Mouse (Mus musculus): ENCODE measurements around the gene Rasip1. TPM values are rescaled to one million over a fixed set of nuclear protein-coding genes. Genes with fewer than 3 reads are reported as not detected.

The Rasip1 gene
- total RNA-seq, 2 experiments from 2014 or later: 6.1 to 6.5 TPM

DNA sequence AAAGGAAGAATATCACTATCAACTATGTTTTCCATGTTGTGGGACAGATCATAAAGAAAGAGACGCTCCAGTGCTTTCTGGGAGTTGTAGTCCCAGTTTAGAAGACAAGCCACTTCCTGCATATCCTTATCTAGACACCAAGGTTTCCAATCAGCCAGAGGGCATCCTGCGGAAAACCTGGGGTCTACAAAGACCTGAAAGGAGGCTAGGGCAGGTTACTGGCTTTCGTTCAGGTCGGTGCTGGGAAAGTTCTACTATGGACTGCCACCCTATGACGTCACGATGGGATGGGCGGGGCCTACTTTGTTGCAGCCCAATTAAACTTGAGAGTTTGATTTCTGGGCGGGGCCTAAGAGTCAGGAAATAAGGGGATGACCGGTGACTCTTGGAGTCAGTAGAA lies 5.8 kb upstream of the Rasip1 start, which contains the start of gene Izumo1:
Gene Izumo1 (plus strand): TSS at position 369 of the 400 bp plus-strand sequence.
- no peak for DNase-seq (ENCODE audit: extremely low spot score in 1 of 2, low spot score in 1 of 2)

DNA sequence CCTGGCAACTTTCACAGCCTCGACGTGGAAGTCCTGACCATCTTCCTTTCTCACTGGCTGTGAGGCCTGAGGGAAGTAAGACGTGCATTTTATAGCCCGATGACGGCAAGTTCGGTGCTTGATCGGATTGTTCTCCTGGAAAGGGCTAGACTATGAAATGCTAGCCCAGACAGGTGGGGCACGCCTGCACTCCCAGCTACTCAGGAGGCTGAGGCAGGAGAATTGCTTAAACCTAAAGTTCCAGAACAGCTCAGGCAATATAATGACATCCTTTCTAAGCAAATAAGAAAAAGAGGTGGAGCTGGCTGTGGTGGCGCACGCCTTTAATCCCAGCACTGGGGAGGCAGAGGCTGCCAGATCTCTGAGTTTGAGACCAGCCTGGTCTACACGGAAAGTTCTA lies 3.8 kb upstream of the Rasip1 start:
- no peak for DNase-seq (ENCODE audit: extremely low spot score in 1 of 2, low spot score in 1 of 2)

DNA sequence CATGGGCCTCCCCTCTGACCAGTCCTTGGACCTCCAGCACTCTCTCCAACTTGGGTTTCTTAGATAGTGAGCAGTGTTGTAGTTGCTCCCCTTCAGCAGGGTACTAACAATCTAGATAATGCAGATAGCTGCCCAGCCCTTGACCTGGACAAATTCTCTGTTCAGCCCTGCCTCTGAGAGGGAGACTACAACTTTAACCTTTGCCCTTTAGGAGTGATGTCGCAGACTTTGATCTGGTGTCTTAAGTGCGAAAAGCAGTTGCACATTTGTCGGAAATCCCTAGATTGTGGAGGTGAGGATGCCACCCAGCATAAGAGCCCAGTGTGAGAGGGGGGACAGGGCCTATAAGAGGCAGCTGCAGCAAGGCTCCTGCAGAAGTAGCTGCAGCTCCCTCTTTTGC lies 2.6 kb upstream of the Rasip1 start:
- no peak for DNase-seq (ENCODE audit: extremely low spot score in 1 of 2, low spot score in 1 of 2)

DNA sequence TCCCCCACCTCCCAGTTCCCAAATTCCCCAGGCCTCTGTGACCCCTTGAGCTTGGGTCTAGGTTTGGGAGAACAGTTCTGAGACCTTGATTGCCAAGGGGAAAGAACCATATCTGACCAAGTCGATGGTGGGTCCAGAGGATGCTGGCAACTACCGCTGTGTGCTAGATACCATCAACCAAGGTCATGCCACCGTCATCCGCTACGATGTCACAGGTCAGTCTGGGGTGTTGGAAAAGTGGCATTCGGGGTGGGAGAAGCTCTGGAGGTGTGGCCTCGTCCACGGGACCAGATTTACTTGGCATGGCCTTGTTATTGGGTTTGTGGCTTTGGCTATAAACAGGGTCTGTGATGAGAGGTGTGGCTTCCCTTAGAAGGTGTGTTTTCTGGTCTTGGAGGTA lies 1.8 kb upstream of the Rasip1 start:
- DNase-seq (ENCODE audit: extremely low spot score in 1 of 2, low spot score in 1 of 2): no peak

DNA sequence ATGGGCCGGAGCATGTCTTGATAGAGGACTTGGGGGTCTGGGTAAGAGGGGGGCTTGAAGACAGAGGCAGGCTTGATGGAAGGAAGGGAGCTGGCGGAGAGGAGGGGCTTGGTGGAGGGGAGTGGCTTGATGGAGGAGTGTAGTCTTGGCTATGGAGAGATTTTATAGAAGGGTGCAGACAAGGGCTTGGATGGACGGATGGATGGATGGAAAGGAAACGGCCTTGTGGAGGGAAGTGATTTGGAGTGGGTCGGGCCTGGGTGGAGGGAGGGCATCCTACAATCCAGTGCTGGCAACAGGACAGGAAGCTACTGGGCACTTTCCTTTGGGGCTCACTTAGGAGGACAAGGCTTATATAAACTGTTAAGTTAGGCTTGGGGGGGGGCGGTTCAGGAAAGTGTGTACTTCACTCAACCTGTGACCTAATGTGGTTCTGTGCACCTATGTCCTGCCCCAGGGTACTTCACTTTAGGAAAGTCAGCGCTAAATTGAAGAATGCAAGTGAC lies 664 bp upstream of the Rasip1 start:
- DNase-seq (ENCODE audit: extremely low spot score in 1 of 2, low spot score in 1 of 2): no peak

DNA sequence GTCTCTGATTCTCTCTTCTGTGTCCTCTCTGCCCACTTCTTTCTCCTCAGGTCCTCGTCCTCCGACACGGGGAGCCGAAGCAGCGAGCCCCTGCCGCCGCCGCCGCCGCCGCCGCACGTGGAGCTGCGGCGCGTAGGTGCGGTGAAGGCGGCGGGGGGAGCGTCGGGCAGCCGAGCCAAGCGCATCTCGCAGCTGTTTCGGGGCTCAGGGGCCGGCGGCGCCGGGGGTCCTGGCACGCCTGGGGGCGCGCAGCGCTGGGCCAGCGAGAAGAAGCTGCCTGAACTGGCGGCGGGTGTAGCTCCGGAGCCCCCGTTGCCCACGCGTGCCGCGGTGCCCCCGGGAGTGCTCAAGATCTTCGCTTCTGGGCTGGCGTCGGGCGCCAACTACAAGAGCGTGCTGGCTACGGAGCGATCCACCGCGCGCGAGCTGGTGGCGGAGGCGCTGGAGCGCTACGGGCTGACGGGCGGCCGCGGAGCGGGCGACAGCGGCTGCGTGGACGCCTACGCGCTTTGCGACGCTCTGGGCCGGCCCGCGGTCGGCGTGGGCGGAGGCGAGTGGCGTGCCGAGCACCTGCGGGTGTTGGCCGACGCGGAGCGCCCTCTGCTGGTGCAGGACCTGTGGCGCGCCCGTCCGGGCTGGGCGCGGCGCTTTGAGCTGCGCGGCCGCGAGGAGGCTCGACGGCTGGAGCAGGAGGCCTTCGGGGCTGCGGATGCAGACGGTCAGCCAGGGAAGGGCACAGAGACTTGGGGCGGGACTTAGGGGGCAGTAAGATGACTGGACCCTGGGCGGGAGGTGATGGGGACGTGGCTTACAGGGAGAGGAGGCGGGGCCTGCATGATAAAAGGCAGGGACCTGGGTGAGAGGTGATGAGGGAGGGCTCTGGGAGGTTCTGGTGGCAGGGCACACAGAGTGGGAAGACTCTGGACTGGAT lies 1.3 kb downstream of the Rasip1 start:
- DNase-seq (ENCODE audit: extremely low spot score in 1 of 2, low spot score in 1 of 2): peak; percentile 73 to 86

DNA sequence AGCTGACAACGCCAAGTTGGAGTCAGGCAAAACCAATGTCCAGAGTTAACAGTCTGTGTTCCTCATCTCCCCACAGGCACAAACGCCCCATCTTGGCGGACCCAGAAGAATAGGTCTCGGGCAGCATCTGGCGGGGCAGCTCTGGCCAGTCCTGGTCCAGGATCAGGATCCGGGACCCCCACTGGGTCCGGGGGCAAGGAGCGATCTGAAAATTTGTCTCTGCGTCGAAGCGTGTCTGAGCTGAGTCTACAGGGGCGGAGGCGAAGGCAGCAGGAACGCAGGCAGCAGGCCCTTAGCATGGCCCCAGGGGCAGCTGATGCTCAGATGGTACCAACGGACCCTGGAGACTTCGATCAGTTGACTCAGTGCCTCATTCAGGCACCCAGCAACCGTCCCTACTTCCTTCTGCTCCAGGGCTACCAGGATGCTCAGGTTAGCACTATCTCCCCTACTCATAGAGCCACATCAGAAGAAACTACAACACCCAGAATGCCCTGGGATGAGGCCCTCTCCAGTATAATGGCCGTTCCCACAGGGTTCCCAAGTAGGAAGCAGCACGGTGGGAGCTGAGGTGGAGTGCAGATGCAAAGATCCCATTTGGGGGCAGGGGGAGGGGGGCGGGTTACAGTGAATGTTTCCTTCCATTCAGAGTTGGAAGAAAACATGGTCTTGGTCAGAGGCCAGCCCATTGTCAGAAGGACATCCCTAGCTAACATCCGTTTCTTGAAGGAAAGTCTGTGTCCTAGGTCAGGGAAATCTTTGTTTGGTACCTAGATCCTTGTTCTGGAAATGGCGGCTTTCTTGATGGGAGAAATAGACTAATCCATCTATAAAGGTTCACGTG lies 3.0 kb downstream of the Rasip1 start:
- DNase-seq (ENCODE audit: extremely low spot score in 1 of 2, low spot score in 1 of 2): no peak

DNA sequence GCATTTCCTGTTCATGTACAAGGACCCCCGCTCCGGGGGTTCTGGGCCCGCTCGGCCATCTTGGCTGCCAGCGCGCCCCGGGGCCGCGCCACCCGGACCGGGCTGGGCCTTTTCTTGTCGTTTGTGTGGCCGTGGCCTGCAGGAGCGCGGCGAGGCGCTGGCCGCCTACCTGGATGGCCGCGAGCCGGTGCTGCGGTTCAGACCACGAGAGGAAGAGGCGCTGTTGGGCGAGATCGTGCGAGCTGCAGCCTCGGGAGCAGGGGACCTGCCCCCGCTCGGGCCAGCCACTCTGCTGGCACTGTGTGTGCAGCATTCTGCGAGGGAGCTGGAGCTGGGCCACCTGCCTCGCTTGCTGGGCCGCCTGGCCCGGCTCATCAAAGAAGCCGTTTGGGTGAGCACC lies 5.2 kb downstream of the Rasip1 start:
- DNase-seq (ENCODE audit: extremely low spot score in 1 of 2, low spot score in 1 of 2): peak in 1 of 2 experiments; percentile 27

DNA sequence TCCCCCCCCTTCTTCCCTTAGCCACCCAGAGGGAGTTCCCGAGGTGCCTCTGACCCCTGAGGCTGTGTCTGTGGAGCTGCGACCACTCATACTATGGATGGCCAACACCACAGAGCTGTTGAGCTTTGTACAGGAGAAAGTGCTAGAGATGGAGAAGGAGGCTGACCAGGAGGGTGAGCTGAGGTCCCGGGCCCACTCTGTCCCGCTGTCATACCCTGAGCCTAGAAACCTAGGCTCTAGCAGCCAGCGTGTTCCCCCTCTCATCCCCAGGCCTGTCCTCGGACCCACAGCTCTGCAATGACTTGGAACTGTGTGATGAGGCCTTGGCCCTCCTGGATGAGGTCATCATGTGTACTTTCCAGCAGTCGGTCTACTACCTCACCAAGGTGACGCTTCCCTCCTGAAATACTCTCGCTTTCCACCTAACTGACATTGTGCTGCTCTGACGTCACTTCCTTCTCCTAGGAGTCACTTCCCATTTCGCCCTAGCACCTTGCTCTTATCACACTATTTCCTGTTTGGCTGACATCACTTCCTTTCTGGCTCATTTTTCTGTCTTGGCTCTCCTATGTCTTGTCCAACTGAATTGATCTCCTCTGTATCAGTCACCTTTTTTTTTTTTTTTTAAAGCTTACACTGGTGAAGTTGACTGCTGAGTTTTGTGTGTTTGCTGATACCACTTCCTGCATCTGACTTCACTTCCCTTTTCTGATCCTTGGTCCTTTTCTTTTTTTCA lies 7.8 kb downstream of the Rasip1 start:
- DNase-seq (ENCODE audit: extremely low spot score in 1 of 2, low spot score in 1 of 2): no peak

DNA sequence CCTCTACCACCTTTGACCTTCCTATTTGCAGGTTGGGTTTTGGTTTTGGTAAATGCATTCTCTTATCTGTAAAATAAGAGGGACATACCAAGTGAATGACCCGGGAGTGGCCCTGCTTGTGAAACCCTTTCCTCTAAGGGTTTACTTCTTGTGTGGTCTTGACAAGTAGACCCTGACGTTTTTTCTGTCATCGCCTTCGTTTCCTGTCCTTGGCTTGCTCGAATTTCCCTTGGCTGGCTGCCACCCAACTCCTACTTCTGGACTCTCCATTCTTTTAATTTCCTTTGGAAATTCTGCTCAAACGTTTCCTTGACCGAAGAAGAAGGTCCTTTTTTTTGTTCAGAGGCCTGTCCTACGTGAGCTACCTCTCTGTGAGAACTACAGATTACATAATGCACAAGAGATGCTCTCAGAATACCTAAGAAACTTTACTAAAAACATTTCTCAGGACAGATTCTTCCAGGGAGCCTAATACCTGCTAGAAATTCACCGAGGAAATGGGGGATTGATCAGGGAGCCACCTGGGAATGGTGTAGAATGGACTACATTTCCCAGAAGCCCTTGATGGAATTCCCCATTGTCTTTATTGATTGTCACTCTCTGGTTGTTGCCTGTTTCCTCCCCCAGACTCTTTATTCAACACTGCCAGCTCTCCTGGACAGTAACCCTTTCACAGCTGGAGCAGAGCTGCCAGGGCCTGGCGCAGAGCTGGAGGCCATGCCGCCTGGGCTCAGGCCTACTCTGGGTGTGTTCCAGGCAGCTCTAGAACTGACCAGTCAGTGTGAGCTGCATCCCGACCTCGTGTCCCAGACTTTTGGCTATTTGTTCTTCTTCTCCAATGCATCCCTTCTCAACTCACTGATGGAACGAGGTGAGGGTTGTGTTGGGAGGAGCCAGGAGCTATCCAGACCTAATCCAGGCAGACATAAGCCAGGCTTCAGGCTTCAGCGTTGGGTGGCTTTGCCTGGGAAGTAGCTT lies 8.7 kb downstream of the Rasip1 start:
- DNase-seq (ENCODE audit: extremely low spot score in 1 of 2, low spot score in 1 of 2): no peak

DNA sequence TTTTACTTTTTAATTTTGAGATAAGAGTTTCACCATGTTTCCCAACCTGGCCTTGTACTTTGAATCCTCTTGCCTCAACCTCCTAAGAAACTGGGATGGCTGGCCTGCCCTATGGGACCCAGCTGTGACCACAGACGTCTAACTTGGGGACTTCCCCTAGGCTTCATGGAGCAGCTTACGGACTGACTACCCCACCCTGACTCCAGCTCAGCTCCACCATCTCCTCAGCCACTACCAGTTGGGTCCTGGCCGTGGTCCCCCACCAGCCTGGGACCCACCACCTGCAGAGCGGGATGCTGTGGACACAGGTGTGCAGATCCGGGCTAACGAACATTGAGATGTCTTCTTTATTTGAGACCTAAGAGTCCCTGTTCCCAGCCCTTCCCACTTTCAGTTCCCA lies 10.4 kb downstream of the Rasip1 start:
- DNase-seq (ENCODE audit: extremely low spot score in 1 of 2, low spot score in 1 of 2): no peak

DNA sequence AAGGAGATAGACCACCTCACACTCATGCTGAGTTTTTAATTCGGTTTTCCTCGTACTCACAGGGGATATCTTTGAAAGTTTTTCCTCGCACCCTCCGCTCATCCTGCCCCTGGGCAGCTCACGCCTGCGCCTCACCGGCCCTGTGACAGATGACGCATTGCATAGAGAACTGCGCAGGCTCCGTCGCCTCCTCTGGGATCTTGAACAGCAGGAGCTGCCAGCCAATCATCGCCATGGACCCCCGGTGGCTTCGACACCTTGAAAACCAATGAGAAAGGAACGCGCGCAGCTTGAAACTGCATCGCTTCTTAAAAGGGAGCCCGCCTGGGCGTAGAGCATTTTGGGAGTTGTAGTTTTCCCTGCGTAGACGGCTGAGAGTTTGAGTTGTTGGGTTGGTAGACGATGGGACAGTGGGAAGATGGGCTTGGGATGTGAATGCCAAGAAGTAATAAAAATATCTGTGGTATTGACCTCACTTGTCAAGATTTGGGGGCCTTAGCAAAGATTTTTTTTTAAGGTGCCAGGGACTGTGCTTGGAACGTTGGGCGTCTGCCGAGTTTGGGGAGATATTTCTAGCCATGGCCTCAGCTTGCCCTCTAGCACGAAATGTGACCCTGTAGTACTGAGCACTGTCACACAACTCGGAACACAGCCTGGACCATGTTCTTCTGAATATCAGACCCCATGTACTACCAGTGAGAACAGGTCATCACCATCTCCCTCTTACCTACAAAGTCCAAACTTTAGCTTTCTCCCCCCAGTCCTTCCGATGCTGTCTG lies 11.5 kb downstream of the Rasip1 start:
- DNase-seq (ENCODE audit: extremely low spot score in 1 of 2, low spot score in 1 of 2): peak; percentile 74 to 81

DNA sequence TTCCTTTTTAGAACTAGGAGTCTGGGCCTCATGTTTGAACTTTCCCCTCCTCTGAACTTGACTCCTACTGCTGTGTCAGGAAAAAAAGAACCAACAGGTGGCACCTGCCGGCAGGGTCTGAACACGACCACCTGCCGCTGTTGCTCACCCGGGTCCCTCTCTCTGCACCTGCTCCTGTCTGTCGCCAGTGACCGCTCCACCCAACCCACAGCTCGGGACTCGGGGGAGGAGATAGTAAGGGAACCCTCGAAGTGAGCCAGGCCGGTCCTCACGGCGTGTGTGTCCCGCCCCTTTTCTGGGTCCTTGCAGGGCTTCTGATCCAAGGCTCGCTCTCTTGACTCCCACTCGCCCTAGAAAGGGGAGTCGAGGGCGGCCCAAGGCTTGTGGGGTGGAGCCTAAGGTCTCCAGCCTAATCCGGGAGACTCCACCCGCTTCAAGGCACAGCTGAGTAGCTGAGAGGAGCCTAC lies 12.3 kb downstream of the Rasip1 start, which contains the start of gene Mamstr:
Gene Mamstr (plus strand): TSS at position 417 of the 467 bp plus-strand sequence.
- DNase-seq (ENCODE audit: extremely low spot score in 1 of 2, low spot score in 1 of 2): no peak

DNA sequence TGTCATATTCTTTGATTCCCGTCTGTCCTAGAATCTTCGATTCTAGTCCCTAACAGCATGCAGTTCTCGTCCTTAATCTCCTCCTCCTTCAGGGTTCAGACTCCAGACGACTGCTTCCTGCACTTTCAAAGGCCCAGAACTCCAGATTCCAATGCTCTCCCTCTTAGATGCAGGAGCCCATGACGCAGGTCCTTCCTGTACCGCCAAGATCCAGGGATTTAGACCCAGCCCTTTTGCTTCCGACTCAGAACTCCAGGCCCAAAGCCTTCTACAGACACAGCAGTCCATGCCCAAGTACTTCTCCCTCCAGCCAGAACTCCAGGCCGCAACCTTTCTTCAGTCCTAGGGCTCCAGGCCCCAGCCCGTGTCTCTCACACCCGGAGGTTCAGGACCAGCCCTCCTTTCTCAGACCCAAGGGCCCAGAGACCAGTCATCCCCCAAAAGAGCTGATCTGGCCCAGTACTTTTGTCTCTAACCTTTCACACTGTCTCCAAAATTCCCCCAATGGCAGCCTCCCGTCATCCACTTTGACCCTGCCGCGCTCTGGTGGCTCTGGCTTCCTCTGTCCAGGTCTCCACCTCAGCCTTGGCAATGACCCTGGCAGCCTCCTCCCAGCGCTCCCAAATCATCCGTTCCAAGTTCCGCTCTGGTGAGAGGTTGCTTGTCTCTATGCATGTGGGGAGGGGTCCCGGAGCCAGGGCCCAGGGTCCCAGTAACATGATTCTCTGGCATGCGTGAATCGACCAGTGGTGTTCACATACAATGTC lies 13.1 kb downstream of the Rasip1 start:
- DNase-seq (ENCODE audit: extremely low spot score in 1 of 2, low spot score in 1 of 2): no peak

DNA sequence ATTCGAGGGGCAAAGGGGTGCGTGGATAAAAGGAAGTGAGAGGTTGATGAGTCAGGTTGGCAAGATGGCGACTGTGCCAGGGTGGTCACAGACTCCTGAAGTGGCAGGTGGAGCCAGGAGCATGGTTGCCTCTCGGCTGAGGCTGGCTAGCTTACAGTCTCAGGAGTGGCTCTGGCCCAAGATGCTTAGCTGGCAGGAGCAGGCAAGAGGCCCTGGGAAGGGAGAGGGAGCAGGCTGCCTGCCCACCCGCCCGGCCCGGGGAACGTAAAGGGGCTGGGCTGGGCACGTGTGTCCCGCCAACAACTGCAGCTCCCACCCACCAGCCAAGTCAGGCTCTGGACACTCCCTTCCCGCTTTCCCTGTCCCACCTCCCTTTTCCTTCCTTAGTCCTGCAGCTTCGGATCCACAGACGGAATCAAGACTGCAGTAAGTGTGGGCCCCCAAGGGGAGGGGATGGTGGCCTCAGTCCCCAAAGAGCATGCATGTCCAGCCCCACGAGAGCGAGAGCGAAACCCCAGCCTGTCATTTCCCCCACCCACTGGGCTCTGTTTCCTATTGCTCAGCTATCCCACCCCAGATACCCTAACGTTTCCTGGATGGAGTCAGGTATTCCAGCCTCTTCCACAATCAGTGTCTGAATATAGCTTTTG lies 14.2 kb downstream of the Rasip1 start:
- DNase-seq (ENCODE audit: extremely low spot score in 1 of 2, low spot score in 1 of 2): no peak

DNA sequence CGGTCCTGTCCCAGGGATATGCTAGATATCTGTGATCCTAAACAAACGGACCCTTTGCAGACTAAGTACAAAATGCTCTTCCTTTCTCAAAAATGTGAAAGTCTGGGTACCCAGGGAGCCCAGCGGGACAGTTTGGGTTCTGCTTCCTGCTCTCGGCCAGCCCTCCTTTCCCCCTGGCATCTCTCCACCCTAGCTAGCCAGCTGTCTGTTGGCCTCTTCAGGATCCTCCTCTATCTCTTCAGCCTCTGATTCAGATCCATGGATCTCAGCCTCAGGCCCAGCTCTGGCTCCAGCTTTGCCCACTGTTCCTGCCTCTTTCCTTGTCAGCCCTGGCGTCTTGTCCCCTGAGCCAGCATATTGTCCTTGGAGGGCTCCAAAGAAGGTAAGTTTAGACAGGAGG lies 14.8 kb downstream of the Rasip1 start:
- DNase-seq (ENCODE audit: extremely low spot score in 1 of 2, low spot score in 1 of 2): no peak

Measured in layer of hippocampus, postnatal 25 days (tissue).